Mouse (Mus musculus): ENCODE measurements around the gene Nemf.

- TF ChIP-seq POLR2A (IDR thresholded peaks at IDR 0.05; ENCODE audit: low read depth, low read length) (no peak), MAFK (IDR thresholded peaks at IDR 0.05; ENCODE audit: insufficient replicate concordance, low read length) (no peak), EP300 (IDR thresholded peaks at IDR 0.05; ENCODE audit: low read length) (no peak), CTCF (conservative IDR thresholded peaks at IDR 0.05 in 1 of 2, IDR thresholded peaks at IDR 0.05 in 1 of 2; ENCODE audit: low read depth in 2 of 2, low read length in 2 of 2) (no peak), CHD1 (IDR thresholded peaks at IDR 0.05; ENCODE audit: low read depth, low read length) (no peak), ZNF384 (IDR thresholded peaks at IDR 0.05; ENCODE audit: low read depth, low read length) (no peak), HCFC1 (IDR thresholded peaks at IDR 0.05; ENCODE audit: low read depth, low read length) (no peak)
Observed at GRCm38 (mm10) chr12:69302171-69302570, 54.8 kb downstream of the Nemf start.

Data from CH12.LX (cell line).